Mouse (Mus musculus) kidney, adult 2 months (tissue): Measurements from ENCODE around the gene Fbxo46. TPM values are rescaled to one million over a fixed set of nuclear protein-coding genes. Genes with fewer than 3 reads are reported as not detected.

Experiments
- DNase-seq: peaks from one replicate; pipeline ENCODE4 v3.0.0; 2021
- H3K27ac ChIP-seq: fragments of 200-500 bp; 2 replicates; pipeline ENCODE4 v1.5.1; 2012; ENCODE audit warnings: low read depth, low read length, control low read depth, inconsistent platforms; ENCODE audit not compliant: insufficient read depth
- H3K27me3 ChIP-seq: fragments of 200-500 bp; replicated peaks from 2 replicates; pipeline ENCODE4 v1.6.1; 2012; ENCODE audit warnings: mild to moderate bottlenecking, moderate library complexity, low read length, inconsistent platforms; ENCODE audit not compliant: control insufficient read depth, insufficient read depth
- H3K36me3 ChIP-seq: fragments of 200-500 bp; 2 replicates; pipeline ENCODE4 v1.6.1; 2012; ENCODE audit warnings: mild to moderate bottlenecking, moderate library complexity, low read length, inconsistent platforms; ENCODE audit not compliant: control insufficient read depth, insufficient read depth
- H3K4me1 ChIP-seq: fragments of 200-500 bp; 2 replicates; pipeline ENCODE4 v1.6.1; 2011; ENCODE audit warnings: low read length; ENCODE audit not compliant: control insufficient read depth, insufficient read depth
- H3K4me3 ChIP-seq: fragments of 200-500 bp; 2 replicates; pipeline ENCODE4 v1.5.1; 2011; ENCODE audit warnings: mild to moderate bottlenecking, low read depth, low read length, control low read depth; ENCODE audit not compliant: insufficient read depth
- CTCF ChIP-seq: fragments of 200-500 bp; conservative IDR thresholded peaks from 2 replicates; pipeline ENCODE4 v1.5.1; 2011; ENCODE audit warnings: low read depth, mild to moderate bottlenecking, control low read depth, low read length, moderate library complexity, mixed read lengths; ENCODE audit not compliant: insufficient read depth, insufficient read length
- POLR2A ChIP-seq: fragments of 200-500 bp; IDR thresholded peaks from one replicate; pipeline ENCODE4 v1.6.1; 2011; ENCODE audit warnings: low read depth, low read length, control low read depth
- WGBS: fragments of 180-500 bp; shearing (Covaris S2); methylation state at CpG from one replicate; pipeline ENCODE4 v1.1.7; 2018; 5-methylcytosine and 5-hydroxymethylcytosine counted together
- polyA plus RNA-seq: library from polyadenylated mRNA; depleted of rRNA; stranded (reverse); fragments of >200 nt; gene quantifications from 2 replicates; pipeline ENCODE4 v1.2.3, GENCODE M21; 2012

Gene Fbxo46
- polyA plus RNA-seq, 1 experiment, result 9.2 TPM

- no peak for TF ChIP-seq POLR2A
- TF ChIP-seq CTCF, result no peak
- no peaks in the 10 kb centered on the region for H3K27me3 ChIP-seq
- H3K36me3 ChIP-seq, result no peaks in the 10 kb centered on the region
- no peak overlapping the region for H3K27ac ChIP-seq
- DNase-seq, result no peak
- WGBS, result 7% methylated on average over 13 of the region's 13 CpGs
- H3K4me1 ChIP-seq, result no peaks in the 10 kb centered on the region
- H3K4me3 ChIP-seq, result no peak overlapping the region
Measured at GRCm38 (mm10) chr7:19164978-19165377, 45.3 kb downstream of the Fbxo46 start.

DNA sequence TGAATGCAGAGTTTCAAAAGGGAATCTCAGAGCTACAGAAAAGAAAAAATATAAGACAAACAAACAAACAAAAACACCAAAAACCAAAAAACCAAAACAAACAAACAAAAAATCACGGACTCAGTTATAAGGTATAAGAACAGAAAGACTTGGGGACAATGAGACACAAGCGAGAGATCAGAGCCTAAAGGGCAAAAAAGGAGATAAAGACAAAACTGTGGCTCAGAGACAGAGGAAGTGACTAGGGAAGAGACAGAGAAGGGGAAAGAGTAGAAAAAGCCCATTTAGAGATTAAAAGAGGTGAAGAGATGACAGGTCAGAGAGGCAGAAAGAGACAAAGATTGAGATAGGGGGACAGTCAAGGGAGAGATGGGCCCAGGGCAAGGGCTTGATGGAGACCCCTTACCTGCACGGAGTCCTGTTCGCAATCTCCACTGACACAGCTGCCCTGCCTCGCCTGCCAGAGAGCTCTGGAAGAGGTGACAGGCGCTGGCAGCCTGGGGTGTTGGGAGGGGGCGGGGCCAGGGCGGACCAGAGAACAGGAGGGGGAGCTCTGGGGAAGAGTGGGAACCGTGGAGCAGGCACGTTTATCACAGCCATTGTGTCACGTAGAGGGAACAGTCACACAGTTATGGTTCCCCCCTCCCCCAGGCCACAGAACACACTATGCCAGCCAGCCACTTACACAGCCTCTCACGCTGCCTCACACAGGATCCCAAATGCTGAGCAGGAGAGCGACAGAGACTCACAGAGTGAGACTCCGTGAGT is 46.2 kb downstream of the Fbxo46 start, which contains the start of gene Gipr:
TSS of gene Gipr (minus strand) at position 472 of the 768 bp plus-strand sequence.
- Histone ChIP-seq H3K4me3 (no peak within 1 kb of the TSS), H3K36me3 (no peaks in the 10 kb centered on the region)
- WGBS, result 17% methylated on average over 14 of the region's 14 CpGs

DNA sequence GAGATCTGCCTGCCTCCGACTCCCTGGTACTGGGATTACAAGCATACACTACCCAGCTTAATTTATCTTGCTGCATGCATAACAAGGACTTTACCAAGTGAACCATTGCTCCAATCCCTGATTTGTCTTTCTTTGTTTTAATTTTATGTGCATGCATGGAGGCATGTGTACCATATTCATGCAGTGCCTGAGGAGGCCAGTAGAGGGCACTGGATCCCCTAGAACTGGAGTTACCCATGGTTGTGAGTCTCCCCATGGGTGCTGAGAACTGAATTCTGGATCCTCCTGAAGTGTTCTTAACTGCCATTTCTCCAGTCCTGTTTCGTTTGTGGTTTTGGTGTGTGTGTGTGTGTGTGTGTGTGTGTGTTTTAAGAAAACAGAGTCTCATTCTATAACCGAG is 47.3 kb downstream of the Fbxo46 start:
- no peak for DNase-seq
- Histone ChIP-seq H3K4me3 (no peak overlapping the region), H3K27me3 (no peaks in the 10 kb centered on the region), H3K36me3 (no peaks in the 10 kb centered on the region), H3K4me1 (no peaks in the 10 kb centered on the region), H3K27ac (no peak overlapping the region)
- 86% methylated on average over 3 of the region's 3 CpGs for WGBS
- TF ChIP-seq POLR2A, result no peak
- no peak for TF ChIP-seq CTCF

More for the DNA sequence above, 46.2 kb downstream of the Fbxo46 start, which contains the start of gene Gipr:
- H3K27me3 ChIP-seq, result no peaks in the 10 kb centered on the region
- no peak for DNase-seq
- TF ChIP-seq CTCF, result no peak
- TF ChIP-seq POLR2A, result no peak
- H3K27ac ChIP-seq, result no peak within 1 kb of the TSS
- H3K4me1 ChIP-seq, result no peaks in the 10 kb centered on the region

DNA sequence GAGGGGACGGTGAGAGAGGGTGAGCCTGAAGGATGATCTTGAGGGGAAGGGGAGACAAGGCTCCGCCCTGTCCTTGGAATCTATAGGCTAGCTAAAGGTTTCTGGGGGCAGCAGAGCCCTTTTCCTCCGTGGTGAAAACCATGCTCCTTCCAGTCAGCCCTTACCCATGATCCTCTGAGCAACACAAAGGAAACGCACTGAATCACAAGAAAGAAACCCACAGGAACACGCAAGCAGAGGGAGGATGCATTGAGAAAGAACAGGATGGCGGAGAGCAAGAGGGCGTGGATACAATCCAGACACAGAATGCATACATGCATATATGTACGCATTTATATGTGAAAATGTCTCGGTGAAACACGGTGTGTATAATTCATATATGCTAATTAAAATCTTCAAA is 49.8 kb downstream of the Fbxo46 start:
- Histone ChIP-seq H3K4me1 (no peaks in the 10 kb centered on the region), H3K4me3 (no peak overlapping the region), H3K27me3 (no peaks in the 10 kb centered on the region), H3K36me3 (no peaks in the 10 kb centered on the region), H3K27ac (no peak overlapping the region)
- DNase-seq, result no peak
- 66% methylated on average over 10 of the region's 10 CpGs for WGBS
- TF ChIP-seq POLR2A (no peak), CTCF (no peak)

DNA sequence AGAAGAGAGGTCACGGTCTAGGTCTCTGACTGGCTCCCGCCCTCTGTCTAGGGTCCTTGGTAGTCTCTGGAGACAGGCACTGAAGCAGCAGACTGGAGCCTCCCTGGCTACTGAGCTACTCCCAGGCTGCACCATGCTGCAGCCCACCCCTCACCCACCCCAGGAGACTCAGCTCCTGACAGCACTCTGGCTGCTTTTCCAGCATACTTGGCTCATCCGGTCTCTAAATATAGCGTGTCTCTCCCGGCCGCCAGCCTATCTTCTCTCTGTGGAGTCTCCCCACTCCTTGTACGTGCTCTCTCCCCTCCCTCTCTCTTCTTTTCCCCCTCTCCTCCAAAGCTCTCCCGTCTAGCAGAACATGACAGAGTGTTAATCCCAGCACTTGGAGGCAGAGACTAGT is 50.5 kb downstream of the Fbxo46 start:
- 51% methylated on average over 8 of the region's 8 CpGs for WGBS
- no peak for DNase-seq
- Histone ChIP-seq H3K4me1 (no peaks in the 10 kb centered on the region), H3K27ac (no peak overlapping the region), H3K36me3 (no peaks in the 10 kb centered on the region), H3K27me3 (no peaks in the 10 kb centered on the region), H3K4me3 (no peak overlapping the region)
- no peak for TF ChIP-seq CTCF
- no peak for TF ChIP-seq POLR2A

DNA sequence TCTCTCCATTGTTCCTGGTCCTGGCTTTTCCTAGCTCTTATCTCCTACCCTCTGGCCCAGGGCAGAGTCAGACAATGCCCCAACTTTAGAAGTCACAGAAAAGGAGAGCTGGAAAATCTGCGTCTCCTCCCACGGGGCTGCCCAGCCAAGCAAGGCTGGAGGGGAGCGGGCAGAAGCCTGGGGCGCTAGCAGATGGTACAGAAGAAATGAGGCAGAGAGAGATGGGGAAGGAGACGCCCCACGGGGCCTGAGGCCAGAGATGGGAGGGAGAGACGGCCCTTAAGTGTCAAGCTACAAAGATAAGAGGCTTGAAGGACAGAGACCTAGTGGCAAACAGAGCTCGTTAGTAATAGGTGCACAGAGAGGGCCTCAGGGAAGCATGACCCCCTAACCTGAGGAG is 52.2 kb downstream of the Fbxo46 start:
- no peak for TF ChIP-seq CTCF
- no peak for TF ChIP-seq POLR2A
- WGBS, result 53% methylated on average over 8 of the region's 8 CpGs
- Histone ChIP-seq H3K4me3 (no peak overlapping the region), H3K27ac (no peak overlapping the region), H3K36me3 (no peaks in the 10 kb centered on the region), H3K4me1 (no peaks in the 10 kb centered on the region), H3K27me3 (no peaks in the 10 kb centered on the region; the same call in 1 of the 2 replicates)
- no peak for DNase-seq

DNA sequence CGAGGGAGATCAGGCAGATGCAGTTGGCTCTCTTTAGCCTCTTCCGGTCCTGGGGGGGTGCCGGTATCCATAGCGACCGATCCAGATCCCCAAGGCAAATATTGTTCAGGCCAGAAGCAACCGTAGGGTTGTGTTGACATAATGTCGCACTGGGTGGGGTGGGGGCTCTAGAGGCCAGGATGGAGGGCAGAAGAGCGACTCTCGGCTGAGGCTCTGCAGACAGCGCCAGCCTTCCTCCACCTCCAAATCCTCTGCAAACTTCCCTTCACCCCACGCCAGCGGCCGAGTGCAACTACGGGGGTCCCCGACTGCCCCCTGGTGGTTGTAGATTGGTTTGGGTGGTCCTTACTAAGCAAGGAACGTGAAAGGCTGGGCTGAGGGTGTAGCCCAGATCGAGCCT is 53.2 kb downstream of the Fbxo46 start:
- no peaks in the 10 kb centered on the region; the same call in none of the 2 replicates for H3K27me3 ChIP-seq
- H3K36me3 ChIP-seq, result no peaks in the 10 kb centered on the region
- TF ChIP-seq POLR2A, result no peak
- peak; percentile 58 for TF ChIP-seq CTCF
- 6% methylated on average over 17 of the region's 17 CpGs for WGBS
- no peaks in the 10 kb centered on the region for H3K4me1 ChIP-seq
- H3K27ac ChIP-seq, result no peak overlapping the region
- peak overlapping the region; percentile 38 for H3K4me3 ChIP-seq
- DNase-seq, result peak; percentile 75
